Mouse (Mus musculus): Measurements from ENCODE around the gene Pik3ip1. TPM values are rescaled to one million over a fixed set of nuclear protein-coding genes. Genes with fewer than 3 reads are reported as not detected.

The Pik3ip1 gene
- polyA plus RNA-seq, 1 experiment from 2014 or later = 8.8 TPM

DNA sequence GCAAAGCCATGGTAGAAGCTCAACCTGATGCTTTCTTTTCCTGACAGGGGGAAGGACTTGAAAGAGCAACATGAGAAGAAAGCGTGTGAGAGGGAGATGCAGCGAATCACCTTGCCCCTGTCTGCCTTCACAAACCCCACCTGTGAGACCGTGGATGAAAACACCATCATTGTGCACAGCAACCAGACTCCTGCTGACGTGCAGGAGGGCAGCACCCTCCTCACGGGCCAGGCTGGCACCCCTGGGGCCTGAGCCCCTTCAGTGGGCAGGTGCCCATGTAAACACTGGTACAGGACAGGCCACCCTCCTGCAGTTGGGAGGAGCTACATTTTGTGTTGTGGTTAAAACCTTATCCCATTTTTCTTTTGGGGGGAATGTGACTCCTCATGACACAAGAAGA is 11.3 kb downstream of the Pik3ip1 start:
- no peak for ATAC-seq
- no peak overlapping the region for H3K4me2 ChIP-seq (ENCODE audit: low read depth, low read length)
- H3K27ac ChIP-seq (ENCODE audit: low read length) = no peak overlapping the region
- no peak overlapping the region for H3K9ac ChIP-seq (ENCODE audit: low read depth, low read length)
- H3K9me3 ChIP-seq (ENCODE audit: control insufficient read depth, low read length) = no peaks in the 10 kb centered on the region
- peaks cover 7% of the 10 kb centered on the region; the same call in 1 of the 2 replicates for H3K36me3 ChIP-seq (ENCODE audit: control insufficient read depth, insufficient read depth, low read length)
- WGBS = 81% methylated on average over 5 of the region's 5 CpGs
- no peaks in the 10 kb centered on the region for H3K27me3 ChIP-seq (replicated peaks; ENCODE audit: control insufficient read depth, insufficient read depth, low read length)
- H3K4me3 ChIP-seq (ENCODE audit: low read length) = no peak overlapping the region
- H3K4me1 ChIP-seq (ENCODE audit: control insufficient read depth, insufficient read depth, low read length) = peaks cover 11% of the 10 kb centered on the region

DNA sequence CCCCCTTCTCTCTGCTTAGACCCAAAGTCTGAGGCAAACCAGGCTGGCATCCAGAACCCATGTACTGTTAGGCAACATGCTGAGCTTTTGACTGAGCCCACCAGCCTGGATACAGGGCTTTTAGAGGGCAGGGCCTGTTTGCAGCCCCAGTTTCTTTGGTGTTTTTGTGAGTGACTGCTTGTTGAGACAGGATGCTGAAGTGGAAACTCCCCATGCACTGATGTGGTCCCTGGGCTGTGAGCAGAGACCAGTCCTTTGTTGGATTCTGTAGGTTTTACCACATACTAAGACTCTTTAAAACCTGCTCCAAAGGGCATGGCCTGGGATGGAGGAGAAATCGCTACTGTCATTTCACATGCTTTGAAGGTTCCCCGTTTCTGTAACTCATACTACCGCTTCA is 14.7 kb downstream of the Pik3ip1 start:
- WGBS = 91% methylated on average over 3 of the region's 3 CpGs
- no peaks in the 10 kb centered on the region for H3K27me3 ChIP-seq (replicated peaks; ENCODE audit: control insufficient read depth, insufficient read depth, low read length)
- H3K4me3 ChIP-seq (ENCODE audit: low read length) = no peak overlapping the region
- H3K4me2 ChIP-seq (ENCODE audit: low read depth, low read length) = no peak overlapping the region
- peaks cover 18% of the 10 kb centered on the region for H3K4me1 ChIP-seq (ENCODE audit: control insufficient read depth, insufficient read depth, low read length)
- H3K9me3 ChIP-seq (ENCODE audit: control insufficient read depth, low read length) = no peaks in the 10 kb centered on the region
- ATAC-seq = no peak
- H3K9ac ChIP-seq (ENCODE audit: low read depth, low read length) = no peak overlapping the region
- H3K36me3 ChIP-seq (ENCODE audit: control insufficient read depth, insufficient read depth, low read length) = peaks cover 8% of the 10 kb centered on the region
- no peak overlapping the region for H3K27ac ChIP-seq (ENCODE audit: low read length)

DNA sequence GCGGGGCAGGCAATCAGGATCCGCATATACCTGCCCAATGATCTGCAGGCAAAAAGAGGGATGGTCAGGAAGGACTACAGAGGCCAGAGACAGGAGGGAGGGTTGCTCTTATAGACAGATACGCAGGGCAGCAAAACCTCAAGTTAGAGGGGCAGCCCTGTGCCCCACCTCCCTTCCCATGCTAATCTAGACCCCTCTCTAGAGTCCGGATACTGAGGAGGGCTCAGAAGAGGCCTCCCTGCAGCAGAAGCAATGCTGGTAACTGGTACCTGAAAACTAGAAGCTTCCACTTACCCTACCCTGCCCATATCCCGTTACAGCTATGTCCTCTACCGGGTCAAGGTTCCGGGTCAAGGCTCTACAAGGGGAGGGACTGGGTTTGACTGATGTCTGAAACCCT is 16.1 kb downstream of the Pik3ip1 start:
- Histone ChIP-seq H3K4me3 (ENCODE audit: low read length) (no peak overlapping the region), H3K9ac (ENCODE audit: low read depth, low read length) (no peak overlapping the region), H3K27me3 (replicated peaks; ENCODE audit: control insufficient read depth, insufficient read depth, low read length) (no peaks in the 10 kb centered on the region), H3K9me3 (ENCODE audit: control insufficient read depth, low read length) (no peaks in the 10 kb centered on the region), H3K36me3 (ENCODE audit: control insufficient read depth, insufficient read depth, low read length) (peaks cover 14% of the 10 kb centered on the region), H3K27ac (ENCODE audit: low read length) (no peak overlapping the region), H3K4me2 (ENCODE audit: low read depth, low read length) (no peak overlapping the region), H3K4me1 (ENCODE audit: control insufficient read depth, insufficient read depth, low read length) (peaks cover 18% of the 10 kb centered on the region)
- WGBS = 93% methylated on average over 7 of the region's 7 CpGs
- ATAC-seq = no peak

DNA sequence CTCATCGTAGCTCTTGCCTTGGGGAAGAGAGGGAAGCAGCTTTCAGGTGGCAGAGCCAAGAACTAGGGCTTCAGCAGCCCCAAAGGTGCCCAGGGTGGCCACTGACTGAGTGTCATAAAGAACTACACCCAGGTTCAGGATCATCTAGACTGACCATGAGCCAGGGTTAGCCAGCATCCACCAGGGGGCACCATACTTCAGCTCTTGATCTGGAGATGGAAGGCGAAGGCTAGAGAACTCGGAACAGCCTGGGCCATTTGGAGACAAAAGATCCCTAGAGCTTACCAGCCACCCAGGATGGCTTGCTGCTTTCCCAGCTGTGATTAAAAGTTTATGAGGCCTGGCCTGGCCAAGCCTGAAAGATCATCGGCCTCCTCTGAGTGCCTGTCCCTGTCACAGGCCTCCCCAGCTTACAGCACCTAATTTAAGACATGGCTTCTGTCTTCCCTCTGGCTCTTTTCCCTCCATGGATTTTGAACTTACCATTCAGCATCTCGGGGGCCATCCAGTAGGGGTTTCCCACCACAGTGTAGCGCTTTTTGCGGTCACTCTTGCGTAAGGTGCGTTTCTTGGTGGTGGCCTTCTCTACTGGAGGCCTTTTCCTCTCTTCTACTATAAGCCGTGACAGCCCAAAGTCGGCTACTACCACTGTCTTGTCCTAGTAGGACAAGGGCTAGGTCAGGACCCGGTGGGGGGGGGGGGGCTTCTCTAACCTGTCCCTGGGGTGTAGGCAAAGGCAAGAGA is 17.1 kb downstream of the Pik3ip1 start:
- H3K4me3 ChIP-seq (ENCODE audit: low read length) = no peak overlapping the region
- ATAC-seq = peak; percentile 68
- H3K36me3 ChIP-seq (ENCODE audit: control insufficient read depth, insufficient read depth, low read length) = peaks cover 18% of the 10 kb centered on the region
- H3K27ac ChIP-seq (ENCODE audit: low read length) = no peak overlapping the region
- no peaks in the 10 kb centered on the region for H3K9me3 ChIP-seq (ENCODE audit: control insufficient read depth, low read length)
- H3K4me1 ChIP-seq (ENCODE audit: control insufficient read depth, insufficient read depth, low read length) = peaks cover 18% of the 10 kb centered on the region
- no peak overlapping the region for H3K4me2 ChIP-seq (ENCODE audit: low read depth, low read length)
- WGBS = 62% methylated on average over 12 of the region's 12 CpGs
- no peaks in the 10 kb centered on the region for H3K27me3 ChIP-seq (replicated peaks; ENCODE audit: control insufficient read depth, insufficient read depth, low read length)
- H3K9ac ChIP-seq (ENCODE audit: low read depth, low read length) = no peak overlapping the region

DNA sequence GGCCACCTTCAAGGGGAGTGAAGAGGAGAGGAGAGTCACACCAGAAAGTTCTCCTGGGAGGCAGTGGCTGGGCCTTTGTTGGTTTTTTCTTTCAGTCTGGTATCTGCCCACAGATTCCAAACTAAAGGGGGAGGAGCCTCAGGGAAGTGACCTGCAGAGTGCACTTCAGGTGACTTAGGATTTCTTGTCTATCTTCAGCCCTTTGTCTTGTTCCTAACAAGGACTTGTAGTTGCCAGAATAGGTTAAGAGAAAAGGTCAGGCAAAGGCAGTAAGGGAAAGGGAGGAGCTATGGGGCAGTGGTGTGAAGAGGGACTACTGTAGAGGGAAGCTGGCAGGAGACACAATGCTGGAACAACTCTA is 17.6 kb downstream of the Pik3ip1 start:
- no peak for ATAC-seq
- Histone ChIP-seq H3K36me3 (ENCODE audit: control insufficient read depth, insufficient read depth, low read length) (peaks cover 21% of the 10 kb centered on the region), H3K9me3 (ENCODE audit: control insufficient read depth, low read length) (no peaks in the 10 kb centered on the region), H3K9ac (ENCODE audit: low read depth, low read length) (no peak overlapping the region), H3K27me3 (replicated peaks; ENCODE audit: control insufficient read depth, insufficient read depth, low read length) (no peaks in the 10 kb centered on the region), H3K4me3 (ENCODE audit: low read length) (no peak overlapping the region), H3K4me1 (ENCODE audit: control insufficient read depth, insufficient read depth, low read length) (peaks cover 18% of the 10 kb centered on the region), H3K4me2 (ENCODE audit: low read depth, low read length) (no peak overlapping the region), H3K27ac (ENCODE audit: low read length) (no peak overlapping the region)

DNA sequence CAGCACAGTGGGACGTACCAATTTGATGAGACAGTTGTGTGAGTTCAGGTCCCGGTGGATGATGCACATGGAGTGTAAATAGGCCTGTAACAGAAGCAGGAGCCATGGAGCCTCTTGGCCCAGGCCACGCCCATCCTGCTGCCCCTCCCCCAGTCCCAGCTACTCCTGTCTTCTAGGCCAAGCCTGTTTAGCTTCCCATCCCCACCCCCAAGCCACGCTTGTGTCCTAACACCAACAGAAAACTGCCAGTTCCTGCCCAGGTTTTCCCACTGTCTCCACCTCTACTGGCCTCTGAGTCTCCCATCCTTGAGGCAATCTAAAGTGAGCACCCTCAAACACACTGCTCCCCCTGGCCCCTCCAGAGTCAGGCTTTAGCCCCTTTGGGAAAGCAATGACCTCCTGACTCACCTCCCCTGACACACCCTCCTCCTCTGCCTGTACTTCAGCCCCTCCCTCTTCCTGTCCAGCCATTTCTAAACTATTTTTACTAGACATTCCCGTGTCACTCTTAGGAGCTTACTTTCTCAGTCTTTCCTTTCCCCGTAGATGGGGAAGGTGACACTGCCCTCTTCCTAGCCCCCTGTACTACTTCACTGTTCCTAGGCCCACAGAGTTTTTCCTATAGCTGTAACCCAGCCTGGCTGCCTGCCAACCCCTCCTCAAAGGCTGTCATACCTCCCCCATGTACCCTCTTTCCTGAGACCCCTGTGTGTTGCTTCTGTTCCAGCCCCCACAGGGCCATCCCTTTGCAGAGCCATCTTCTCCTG is 18.6 kb downstream of the Pik3ip1 start:
- peaks cover 18% of the 10 kb centered on the region for H3K4me1 ChIP-seq (ENCODE audit: control insufficient read depth, insufficient read depth, low read length)
- WGBS = 38% methylated on average over 6 of the region's 6 CpGs
- no peak overlapping the region for H3K4me2 ChIP-seq (ENCODE audit: low read depth, low read length)
- no peaks in the 10 kb centered on the region for H3K9me3 ChIP-seq (ENCODE audit: control insufficient read depth, low read length)
- H3K4me3 ChIP-seq (ENCODE audit: low read length) = no peak overlapping the region
- H3K9ac ChIP-seq (ENCODE audit: low read depth, low read length) = no peak overlapping the region; the same call in 1 of the 2 replicates
- peak overlapping the region; percentile 37; the same call in 1 of the 2 replicates for H3K27ac ChIP-seq (ENCODE audit: low read length)
- ATAC-seq = peak; percentile 42
- H3K27me3 ChIP-seq (replicated peaks; ENCODE audit: control insufficient read depth, insufficient read depth, low read length) = no peaks in the 10 kb centered on the region
- H3K36me3 ChIP-seq (ENCODE audit: control insufficient read depth, insufficient read depth, low read length) = peaks cover 24% of the 10 kb centered on the region

DNA sequence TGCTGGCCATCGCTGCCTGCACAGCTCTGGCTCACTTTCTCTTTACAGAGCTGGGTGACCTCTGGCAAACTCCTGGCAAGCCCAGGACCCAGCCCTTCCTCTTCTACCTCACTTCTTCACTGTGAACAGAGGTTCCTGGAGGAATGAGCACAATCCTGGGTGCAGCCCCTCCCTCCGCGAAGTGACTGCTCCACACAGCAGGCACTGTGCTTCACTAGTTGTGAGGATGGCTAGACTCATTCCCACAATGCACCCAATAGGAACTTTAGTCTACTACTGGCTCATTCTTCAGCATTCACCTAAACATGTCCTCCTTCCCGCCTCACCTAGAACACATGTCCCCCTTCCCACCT is 19.1 kb downstream of the Pik3ip1 start:
- H3K27ac ChIP-seq (ENCODE audit: low read length) = peak overlapping the region; percentile 37; the same call in 1 of the 2 replicates
- peaks cover 24% of the 10 kb centered on the region for H3K36me3 ChIP-seq (ENCODE audit: control insufficient read depth, insufficient read depth, low read length)
- 75% methylated on average over 4 of the region's 4 CpGs for WGBS
- no peak overlapping the region for H3K4me2 ChIP-seq (ENCODE audit: low read depth, low read length)
- no peaks in the 10 kb centered on the region for H3K9me3 ChIP-seq (ENCODE audit: control insufficient read depth, low read length)
- H3K4me1 ChIP-seq (ENCODE audit: control insufficient read depth, insufficient read depth, low read length) = peaks cover 18% of the 10 kb centered on the region
- H3K9ac ChIP-seq (ENCODE audit: low read depth, low read length) = no peak overlapping the region; the same call in 1 of the 2 replicates
- no peaks in the 10 kb centered on the region for H3K27me3 ChIP-seq (replicated peaks; ENCODE audit: control insufficient read depth, insufficient read depth, low read length)
- ATAC-seq = no peak
- H3K4me3 ChIP-seq (ENCODE audit: low read length) = no peak overlapping the region

DNA sequence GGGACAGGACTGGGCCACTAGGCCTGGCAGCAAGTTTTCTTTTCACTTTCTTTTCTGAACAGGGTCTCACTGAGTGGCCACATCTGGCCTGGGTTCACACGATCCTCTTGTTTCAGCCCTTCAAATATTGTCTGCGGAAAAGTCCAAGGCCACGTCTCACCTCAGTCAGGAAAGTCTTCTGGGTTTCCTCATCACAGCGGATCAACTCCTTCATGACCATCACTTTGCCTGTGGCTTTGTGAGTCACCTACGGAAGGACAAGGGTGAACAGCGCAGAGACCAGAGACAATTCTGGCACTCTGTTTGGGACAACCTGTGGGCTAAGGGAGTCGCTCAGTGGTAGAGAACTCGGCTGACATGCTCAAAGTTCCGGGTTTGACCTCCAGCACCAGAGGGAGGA is 21.9 kb downstream of the Pik3ip1 start:
- ATAC-seq = no peak
- Histone ChIP-seq H3K36me3 (ENCODE audit: control insufficient read depth, insufficient read depth, low read length) (peaks cover 22% of the 10 kb centered on the region), H3K27me3 (replicated peaks; ENCODE audit: control insufficient read depth, insufficient read depth, low read length) (no peaks in the 10 kb centered on the region)

DNA sequence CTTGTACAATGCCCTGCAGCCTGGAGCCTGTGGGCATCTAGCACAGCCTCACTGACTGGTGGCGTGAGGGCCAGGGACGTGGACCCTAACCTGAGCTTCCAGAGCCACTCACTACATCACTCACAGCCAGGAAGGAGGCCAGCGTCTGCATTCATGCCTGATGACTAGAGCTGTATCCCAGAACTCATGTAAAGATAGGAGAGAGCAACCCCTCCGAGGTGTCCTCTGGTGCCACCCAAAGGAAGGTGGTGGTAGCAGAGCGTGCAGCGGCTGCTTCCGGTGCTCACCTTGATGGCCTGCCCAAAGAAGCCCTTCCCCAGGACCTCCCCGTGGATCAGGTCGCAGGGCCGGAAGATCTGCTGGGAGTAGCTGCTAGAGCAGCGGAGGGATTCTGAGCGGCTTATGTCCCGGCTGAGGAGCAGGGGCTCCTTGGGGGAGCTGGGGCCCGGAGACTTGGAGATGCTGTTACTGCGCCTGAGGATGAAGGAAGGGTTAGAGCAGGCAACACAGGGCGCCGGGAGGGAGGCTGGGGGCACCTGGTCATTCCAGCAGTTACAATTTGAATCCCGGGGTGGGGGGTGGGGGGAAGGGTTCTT is 22.9 kb downstream of the Pik3ip1 start:
- peaks cover 26% of the 10 kb centered on the region for H3K36me3 ChIP-seq (ENCODE audit: control insufficient read depth, insufficient read depth, low read length)
- H3K4me2 ChIP-seq (ENCODE audit: low read depth, low read length) = no peak overlapping the region
- peaks cover 11% of the 10 kb centered on the region for H3K4me1 ChIP-seq (ENCODE audit: control insufficient read depth, insufficient read depth, low read length)
- ATAC-seq = no peak
- no peaks in the 10 kb centered on the region for H3K9me3 ChIP-seq (ENCODE audit: control insufficient read depth, low read length)
- no peaks in the 10 kb centered on the region for H3K27me3 ChIP-seq (replicated peaks; ENCODE audit: control insufficient read depth, insufficient read depth, low read length)
- H3K9ac ChIP-seq (ENCODE audit: low read depth, low read length) = no peak overlapping the region
- 59% methylated on average over 18 of the region's 18 CpGs for WGBS
- no peak overlapping the region for H3K27ac ChIP-seq (ENCODE audit: low read length)
- no peak overlapping the region for H3K4me3 ChIP-seq (ENCODE audit: low read length)

More for the DNA sequence above, 21.9 kb downstream of the Pik3ip1 start:
- H3K4me1 ChIP-seq (ENCODE audit: control insufficient read depth, insufficient read depth, low read length) = peaks cover 18% of the 10 kb centered on the region
- no peak overlapping the region for H3K4me2 ChIP-seq (ENCODE audit: low read depth, low read length)
- no peaks in the 10 kb centered on the region for H3K9me3 ChIP-seq (ENCODE audit: control insufficient read depth, low read length)
- H3K27ac ChIP-seq (ENCODE audit: low read length) = no peak overlapping the region
- H3K4me3 ChIP-seq (ENCODE audit: low read length) = no peak overlapping the region
- H3K9ac ChIP-seq (ENCODE audit: low read depth, low read length) = no peak overlapping the region
- 89% methylated on average over 9 of the region's 9 CpGs for WGBS

Data from intestine, embryonic 16.5 days (tissue).